Mouse (Mus musculus): ENCODE measurements around the gene Hist1h4d.
A peak's percentile ranks its signal among the peaks of the same experiment; 100 is the strongest.
"Not testable (repeated sequence)": the region's sequence is repeated elsewhere in the genome, so short reads cannot be mapped to it uniquely, and the experiment has no call there.

Gene Hist1h4d

GRCm38 (mm10) chr13:23551931-23552914, 29.2 kb upstream of the Hist1h4d start:
- DNase-seq = no peak

- DNase-seq = no peak
Observed at GRCm38 (mm10) chr13:23552962-23553361, 28.4 kb upstream of the Hist1h4d start, which contains the start of gene Hist1h1d. TSS of gene Hist1h1d (plus strand) at chr13:23553262.

- no peak for DNase-seq
Observed at GRCm38 (mm10) chr13:23554393-23554792, 27.0 kb upstream of the Hist1h4d start.

- DNase-seq = peak; percentile 60
Observed at GRCm38 (mm10) chr13:23554925-23555838, 26.2 kb upstream of the Hist1h4d start.

GRCm38 (mm10) chr13:23555839-23556416, 25.5 kb upstream of the Hist1h4d start:
- DNase-seq = peak; percentile 40

- DNase-seq = no peak
Observed at GRCm38 (mm10) chr13:23556906-23557305, 24.5 kb upstream of the Hist1h4d start.

GRCm38 (mm10) chr13:23560699-23561098, 20.7 kb upstream of the Hist1h4d start:
- DNase-seq = not testable (repeated sequence)

- DNase-seq = not testable (repeated sequence)
Observed at GRCm38 (mm10) chr13:23561531-23561882, 19.9 kb upstream of the Hist1h4d start.

- DNase-seq = peak; percentile 93
Observed at GRCm38 (mm10) chr13:23561883-23562659, 19.3 kb upstream of the Hist1h4d start, which contains the start of gene Hist1h3e. TSS of gene Hist1h3e (minus strand) at chr13:23562369.

GRCm38 (mm10) chr13:23562699-23563462, 18.5 kb upstream of the Hist1h4d start:
- peak; percentile 28 for DNase-seq

GRCm38 (mm10) chr13:23564482-23564881, 16.9 kb upstream of the Hist1h4d start:
- DNase-seq = no peak

- not testable (repeated sequence) for DNase-seq
Observed at GRCm38 (mm10) chr13:23570261-23571021, 11.0 kb upstream of the Hist1h4d start.

- DNase-seq = peak; percentile 53
Observed at GRCm38 (mm10) chr13:23571022-23571503, 10.3 kb upstream of the Hist1h4d start, which contains the start of the genes Hist1h2ae and Hist1h2bg. TSS of gene Hist1h2ae (minus strand) at chr13:23571220. TSS of gene Hist1h2bg (plus strand) at chr13:23571396.

- DNase-seq = not testable (repeated sequence)
Observed at GRCm38 (mm10) chr13:23571504-23572217, 9.7 kb upstream of the Hist1h4d start.

- no peak for DNase-seq
Observed at GRCm38 (mm10) chr13:23572218-23573033, 9.0 kb upstream of the Hist1h4d start.

- not testable (repeated sequence) for DNase-seq
Observed at GRCm38 (mm10) chr13:23573034-23573897, 8.1 kb upstream of the Hist1h4d start.

- DNase-seq = peak; percentile 77
Observed at GRCm38 (mm10) chr13:23573898-23574524, 7.4 kb upstream of the Hist1h4d start, which contains the start of the genes Hist1h2bf and Hist1h2ad. TSS of gene Hist1h2bf (minus strand) at chr13:23574196. TSS of gene Hist1h2ad (plus strand) at chr13:23574381.
